Mouse (Mus musculus) midbrain, postnatal 0 days (tissue): ENCODE measurements around the gene Olfr1445. TPM values are rescaled to one million over a fixed set of nuclear protein-coding genes. Genes with fewer than 3 reads are reported as not detected.

Experiments used
- ATAC-seq: fragments of 200-750 bp; cut with Nextera tagmentation; 2 replicates; pipeline ENCODE4 v1.8.0; 2017; ENCODE audit warnings: moderate number of reproducible peaks, mild to moderate bottlenecking, moderate TSS enrichment, moderate library complexity; ENCODE audit not compliant: low FRiP score
- DNase-seq: peaks from one replicate; pipeline ENCODE4 v3.0.0-alpha.2; 2015; ENCODE audit warnings: low spot score
- H3K27ac ChIP-seq: fragments of 300-500 bp; sonication (generic); 2 replicates; pipeline ENCODE4 v1.5.1; 2014; ENCODE audit warnings: low read depth, mild to moderate bottlenecking, low read length, mixed read lengths
- H3K27me3 ChIP-seq: fragments of 300-500 bp; sonication (generic); 2 replicates; pipeline ENCODE4 v1.6.1; 2014; ENCODE audit warnings: low read length, control low read depth, mixed read lengths; ENCODE audit not compliant: insufficient read depth
- H3K36me3 ChIP-seq: fragments of 300-500 bp; sonication (generic); 2 replicates; pipeline ENCODE4 v1.6.1; 2014; ENCODE audit warnings: low read length, control low read depth, mixed read lengths; ENCODE audit not compliant: insufficient read depth
- H3K4me1 ChIP-seq: fragments of 300-500 bp; sonication (generic); 2 replicates; pipeline ENCODE4 v1.6.1; 2014; ENCODE audit warnings: mild to moderate bottlenecking, control low read depth, antibody characterized with exemption, low read length, mixed read lengths; ENCODE audit not compliant: insufficient read depth
- H3K4me2 ChIP-seq: fragments of 300-500 bp; sonication (generic); 2 replicates; pipeline ENCODE4 v1.6.1; 2014; ENCODE audit warnings: low read depth, mild to moderate bottlenecking, low read length, mixed read lengths; ENCODE audit not compliant: poor library complexity, severe bottlenecking
- H3K4me3 ChIP-seq: fragments of 300-500 bp; sonication (generic); 2 replicates; pipeline ENCODE4 v1.5.1; 2014; ENCODE audit warnings: low read depth, mild to moderate bottlenecking, low read length, moderate library complexity
- H3K9ac ChIP-seq: fragments of 300-500 bp; sonication (generic); replicated peaks from 2 replicates; pipeline ENCODE4 v1.6.1; 2014; ENCODE audit warnings: mild to moderate bottlenecking, low read length, moderate library complexity, mixed read lengths; ENCODE audit not compliant: poor library complexity, severe bottlenecking
- H3K9me3 ChIP-seq: fragments of 300-500 bp; sonication (generic); 2 replicates; pipeline ENCODE4 v1.6.1; 2016; ENCODE audit warnings: low read length, control low read depth
- CTCF ChIP-seq: IDR thresholded peaks from 2 replicates; pipeline ENCODE4 v1.5.1; 2016; ENCODE audit warnings: antibody characterized with exemption, mild to moderate bottlenecking
- WGBS: fragments of 180-500 bp; shearing (Covaris S2); extraction: QIAGEN DNeasy Blood & Tissue Kit; methylation state at CpG from one replicate; pipeline ENCODE4 v1.1.7; 2014; 5-methylcytosine and 5-hydroxymethylcytosine counted together
- polyA plus RNA-seq: library from polyadenylated mRNA; unstranded; fragments of >200 nt; fragmentation: Nextera tagmentation; extraction: Ambion mirVana; gene quantifications from 2 replicates; pipeline ENCODE4 v1.2.1, GENCODE M21; 2015
- total RNA-seq: library from RNA; depleted of rRNA; stranded (reverse); fragments of >200 nt; gene quantifications from 2 replicates; pipeline ENCODE4 v1.2.3, GENCODE M21; 2014; rRNA removed

Gene Olfr1445
- total and polyA plus RNA-seq, 2 experiments from 2014 or later = not detected

DNA sequence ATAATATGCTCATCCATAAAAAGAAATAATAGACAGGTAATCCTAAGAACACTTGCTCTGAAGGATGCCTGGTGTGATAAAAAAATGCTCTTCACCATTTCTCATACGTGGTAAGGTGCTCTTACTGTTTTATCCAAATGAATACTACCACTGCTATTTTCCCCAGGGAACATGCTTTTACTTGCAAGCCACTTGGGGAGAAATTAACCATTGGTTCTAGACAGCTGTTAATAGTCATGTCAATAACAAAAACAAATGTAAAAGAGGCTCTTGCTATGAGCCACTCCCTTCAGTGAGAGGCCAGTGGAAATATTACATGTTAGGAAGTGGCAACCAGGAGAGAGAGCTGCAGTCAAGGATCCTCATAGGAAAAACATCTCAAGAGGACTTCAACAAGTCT, 40.7 kb downstream of the Olfr1445 start, which contains the start of gene Olfr1448:
Olfr1448 (minus strand) TSS at position 101 of the 400 bp plus-strand sequence.
- H3K36me3 ChIP-seq = no peaks in the 10 kb centered on the region
- no peak within 1 kb of the TSS for H3K4me3 ChIP-seq
- no peak for TF ChIP-seq CTCF
- H3K4me1 ChIP-seq = no peaks in the 10 kb centered on the region
- no peak within 1 kb of the TSS for H3K9ac ChIP-seq
- WGBS = 63% methylated on average over 1 of the region's 1 CpGs
- H3K27ac ChIP-seq = no peak within 1 kb of the TSS
- H3K9me3 ChIP-seq = 0 out of 2 replicates have a peak, but pooled peaks cover 6% of the 10 kb centered on the region
- DNase-seq (no peak), ATAC-seq (no peak)
- no peak within 1 kb of the TSS for H3K4me2 ChIP-seq
- H3K27me3 ChIP-seq = no peaks in the 10 kb centered on the region

DNA sequence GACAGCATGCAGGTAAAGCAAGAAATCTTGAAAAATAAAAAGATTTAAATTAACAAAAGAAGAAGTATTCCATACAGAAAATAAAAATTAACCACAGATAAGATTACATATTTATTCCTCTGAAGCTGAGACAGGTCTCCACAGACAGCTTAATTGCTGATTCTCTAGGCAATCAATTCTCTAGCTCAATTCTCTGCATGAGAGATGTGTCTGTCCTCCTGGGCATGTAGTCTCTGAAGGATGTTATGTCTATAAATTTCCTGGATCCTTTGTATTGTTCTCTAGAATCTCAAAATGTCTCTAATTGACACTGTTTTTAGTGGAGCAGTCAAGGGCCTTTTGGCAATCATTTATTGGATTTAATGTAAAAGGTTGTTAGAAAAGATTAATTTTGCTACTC, 46.9 kb downstream of the Olfr1445 start, which contains the start of gene Olfr1449:
Olfr1449 (plus strand) TSS at position 301 of the 400 bp plus-strand sequence.
- Histone ChIP-seq H3K9me3 (0 out of 2 replicates have a peak, but pooled peaks cover 4% of the 10 kb centered on the region), H3K9ac (no peak within 1 kb of the TSS), H3K27me3 (no peaks in the 10 kb centered on the region), H3K4me2 (no peak within 1 kb of the TSS), H3K4me3 (no peak within 1 kb of the TSS), H3K4me1 (no peaks in the 10 kb centered on the region), H3K27ac (no peak within 1 kb of the TSS), H3K36me3 (no peaks in the 10 kb centered on the region)
- no peak for DNase-seq
- TF ChIP-seq CTCF = no peak
- ATAC-seq = no peak

Other genes with a start within 250 kb of the Olfr1445 start
- not detected in 2 replicates for gene Olfr1442, start 213.4 kb upstream of the Olfr1445 start, total RNA-seq
- gene Olfr1442, start 213.4 kb upstream of the Olfr1445 start, polyA plus RNA-seq = not detected in 2 replicates
- gene Olfr1443, start 205.7 kb upstream of the Olfr1445 start, total RNA-seq = not detected in 2 replicates
- not detected in 2 replicates for gene Olfr1443, start 205.7 kb upstream of the Olfr1445 start, polyA plus RNA-seq
- gene Keg1, start 188.1 kb upstream of the Olfr1445 start, total RNA-seq = not detected in 2 replicates
- gene Keg1, start 188.1 kb upstream of the Olfr1445 start, polyA plus RNA-seq = not detected in 2 replicates
- 1.2 and 1.5 TPM in 2 replicates for gene Cntf, start 118.2 kb upstream of the Olfr1445 start, total RNA-seq
- 0.72 and 1.0 TPM in 2 replicates for gene Cntf, start 118.2 kb upstream of the Olfr1445 start, polyA plus RNA-seq
- 52.5 and 56.5 TPM in 2 replicates for gene Zfp91, start 87.7 kb upstream of the Olfr1445 start, total RNA-seq
- 10.4 and 12.8 TPM in 2 replicates for gene Zfp91, start 87.7 kb upstream of the Olfr1445 start, polyA plus RNA-seq
- gene Lpxn, start 87.7 kb upstream of the Olfr1445 start, total RNA-seq = 1.0 and 1.9 TPM in 2 replicates
- 0.77 and 0.96 TPM in 2 replicates for gene Lpxn, start 87.7 kb upstream of the Olfr1445 start, polyA plus RNA-seq
- not detected in 2 replicates for gene Gm5244, start 37.2 kb upstream of the Olfr1445 start, total RNA-seq
- not detected in 2 replicates for gene Gm5244, start 37.2 kb upstream of the Olfr1445 start, polyA plus RNA-seq
- gene Olfr1444, start 26.6 kb upstream of the Olfr1445 start, total RNA-seq = not detected in 2 replicates
- not detected in 2 replicates for gene Olfr1444, start 26.6 kb upstream of the Olfr1445 start, polyA plus RNA-seq
- not detected in 2 replicates for gene Olfr1446, start 9.7 kb downstream of the Olfr1445 start, total RNA-seq
- not detected in 2 replicates for gene Olfr1446, start 9.7 kb downstream of the Olfr1445 start, polyA plus RNA-seq
- not detected in 2 replicates for gene Olfr1447, start 19.9 kb downstream of the Olfr1445 start, total RNA-seq
- gene Olfr1447, start 19.9 kb downstream of the Olfr1445 start, polyA plus RNA-seq = not detected in 2 replicates
- gene Olfr1448, start 40.6 kb downstream of the Olfr1445 start, total RNA-seq = not detected in 2 replicates
- gene Olfr1448, start 40.6 kb downstream of the Olfr1445 start, polyA plus RNA-seq = not detected in 2 replicates
- not detected in 2 replicates for gene Olfr1449, start 47.0 kb downstream of the Olfr1445 start, total RNA-seq
- gene Olfr1449, start 47.0 kb downstream of the Olfr1445 start, polyA plus RNA-seq = not detected in 2 replicates
- not detected in 2 replicates for gene Olfr1450, start 66.4 kb downstream of the Olfr1445 start, total RNA-seq
- not detected in 2 replicates for gene Olfr1450, start 66.4 kb downstream of the Olfr1445 start, polyA plus RNA-seq
- gene Olfr1451, start 111.2 kb downstream of the Olfr1445 start, total RNA-seq = not detected in 2 replicates
- gene Olfr1451, start 111.2 kb downstream of the Olfr1445 start, polyA plus RNA-seq = not detected in 2 replicates
- gene Olfr1453, start 144.5 kb downstream of the Olfr1445 start, total RNA-seq = not detected in 2 replicates
- gene Olfr1453, start 144.5 kb downstream of the Olfr1445 start, polyA plus RNA-seq = not detected in 2 replicates
- not detected in 2 replicates for gene Olfr1454, start 176.8 kb downstream of the Olfr1445 start, total RNA-seq
- not detected in 2 replicates for gene Olfr1454, start 176.8 kb downstream of the Olfr1445 start, polyA plus RNA-seq
- not detected in 2 replicates for gene Olfr1457, start 214.0 kb downstream of the Olfr1445 start, total RNA-seq
- gene Olfr1457, start 214.0 kb downstream of the Olfr1445 start, polyA plus RNA-seq = not detected in 2 replicates
- not detected in 2 replicates for gene Olfr1458, start 222.9 kb downstream of the Olfr1445 start, total RNA-seq
- gene Olfr1458, start 222.9 kb downstream of the Olfr1445 start, polyA plus RNA-seq = not detected in 2 replicates